Mouse (Mus musculus): ENCODE data around the gene Ly75. TPM values are rescaled to one million over a fixed set of nuclear protein-coding genes. Genes with fewer than 3 reads are reported as not detected.

Ly75 gene
- polyA plus RNA-seq (2017; shearing (Covaris generic)): 47.1 TPM

GRCm38 (mm10) chr2:60382858-60383669 lies at the start of gene Ly75:
Gene Ly75 (minus strand): TSS chr2:60383303.

GRCm38 (mm10) chr2:60284467-60284821 lies 98.7 kb downstream of the Ly75 start, which contains the start of gene Cd302:
Gene Cd302 (minus strand): TSS chr2:60284488.

Other genes with a start within 250 kb of the Ly75 start
- gene Baz2b, start 173.5 kb downstream of the Ly75 start, polyA plus RNA-seq (2017; shearing (Covaris generic)): 28.9 TPM
- 102 TPM for gene March7, start 173.4 kb downstream of the Ly75 start, polyA plus RNA-seq (2017; shearing (Covaris generic))
- gene Cd302, start 98.8 kb downstream of the Ly75 start, polyA plus RNA-seq (2017; shearing (Covaris generic)): 2.7 TPM
- not detected for gene Pla2r1, start 170.0 kb upstream of the Ly75 start, polyA plus RNA-seq (2017; shearing (Covaris generic))

Data from activated CD4-positive, CD25-positive, alpha-beta regulatory T cell, adult 9 weeks (primary cell).